Mouse (Mus musculus): ENCODE measurements around the gene Ppard.

The Ppard gene

GRCm38 (mm10) chr17:28223561-28224391 lies 8.7 kb upstream of the Ppard start:
- DNase-seq (ENCODE audit: low spot score) = peak; percentile 92

- no peak for DNase-seq (ENCODE audit: low spot score)
Observed at GRCm38 (mm10) chr17:28224615-28225014, 7.9 kb upstream of the Ppard start.

GRCm38 (mm10) chr17:28226014-28226413 lies 6.5 kb upstream of the Ppard start:
- peak; percentile 88 for DNase-seq (ENCODE audit: low spot score)

- no peak for DNase-seq (ENCODE audit: low spot score)
Observed at GRCm38 (mm10) chr17:28230486-28230885, 2.0 kb upstream of the Ppard start.

GRCm38 (mm10) chr17:28231026-28231736 lies 1.3 kb upstream of the Ppard start:
- DNase-seq (ENCODE audit: low spot score) = no peak

GRCm38 (mm10) chr17:28233091-28233731 lies 711 bp downstream of the Ppard start:
- DNase-seq (ENCODE audit: low spot score) = peak; percentile 28

- no peak for DNase-seq (ENCODE audit: low spot score)
Observed at GRCm38 (mm10) chr17:28234641-28235040, 2.1 kb downstream of the Ppard start.

- no peak for DNase-seq (ENCODE audit: low spot score)
Observed at GRCm38 (mm10) chr17:28235982-28236635, 3.6 kb downstream of the Ppard start.

GRCm38 (mm10) chr17:28236636-28237015 lies 4.1 kb downstream of the Ppard start:
- no peak for DNase-seq (ENCODE audit: low spot score)

- DNase-seq (ENCODE audit: low spot score) = no peak
Observed at GRCm38 (mm10) chr17:28237362-28237761, 4.9 kb downstream of the Ppard start.

- DNase-seq (ENCODE audit: low spot score) = no peak
Observed at GRCm38 (mm10) chr17:28237874-28238273, 5.4 kb downstream of the Ppard start.

- no peak for DNase-seq (ENCODE audit: low spot score)
Observed at GRCm38 (mm10) chr17:28240846-28241245, 8.3 kb downstream of the Ppard start.

- no peak for DNase-seq (ENCODE audit: low spot score)
Observed at GRCm38 (mm10) chr17:28242296-28242695, 9.8 kb downstream of the Ppard start.

GRCm38 (mm10) chr17:28244214-28244613 lies 11.7 kb downstream of the Ppard start:
- DNase-seq (ENCODE audit: low spot score) = no peak

- DNase-seq (ENCODE audit: low spot score) = no peak
Observed at GRCm38 (mm10) chr17:28244714-28245113, 12.2 kb downstream of the Ppard start.

- DNase-seq (ENCODE audit: low spot score) = no peak
Observed at GRCm38 (mm10) chr17:28246640-28247039, 14.1 kb downstream of the Ppard start.

- DNase-seq (ENCODE audit: low spot score) = no peak
Observed at GRCm38 (mm10) chr17:28247613-28248012, 15.1 kb downstream of the Ppard start.

- DNase-seq (ENCODE audit: low spot score) = no peak
Observed at GRCm38 (mm10) chr17:28249062-28249461, 16.6 kb downstream of the Ppard start.

- DNase-seq (ENCODE audit: low spot score) = no peak
Observed at GRCm38 (mm10) chr17:28251579-28252280, 19.2 kb downstream of the Ppard start.

- no peak for DNase-seq (ENCODE audit: low spot score)
Observed at GRCm38 (mm10) chr17:28252281-28252648, 19.8 kb downstream of the Ppard start.

- no peak for DNase-seq (ENCODE audit: low spot score)
Observed at GRCm38 (mm10) chr17:28253216-28253615, 20.7 kb downstream of the Ppard start.

GRCm38 (mm10) chr17:28254804-28255203 lies 22.3 kb downstream of the Ppard start:
- DNase-seq (ENCODE audit: low spot score) = no peak
